8 mouse cellular contexts compared by ENCODE assay signal in the genomic region with DNA sequence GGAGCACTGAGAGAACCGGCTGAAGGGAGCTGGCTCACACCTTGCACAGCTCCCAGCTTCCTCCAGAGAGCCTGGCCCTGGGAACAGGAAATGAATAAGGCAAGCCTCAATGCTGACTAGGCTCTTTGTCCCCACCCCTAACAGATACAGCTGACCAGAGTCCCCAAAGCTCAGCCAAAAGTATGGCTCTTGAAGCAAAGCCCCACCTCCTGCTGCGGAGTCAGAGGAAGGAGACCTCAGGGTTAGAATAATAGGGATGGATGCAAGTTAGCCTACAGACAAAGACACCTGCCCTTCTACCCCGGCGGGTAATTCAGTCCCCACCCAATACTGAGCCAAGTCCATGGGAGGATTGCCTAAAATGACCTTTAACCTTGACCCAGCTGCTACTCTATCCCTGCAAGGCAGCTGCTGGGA. TPM values are rescaled to one million over a fixed set of nuclear protein-coding genes. Genes with fewer than 3 reads are reported as not detected.
A peak's percentile ranks its signal among the peaks of the same experiment; 100 is the strongest.
DNase-seq lines count a peak whose midpoint lies in the region; ATAC-seq and TF ChIP-seq lines count a peak whose summit lies in the region.

No protein-coding gene starts in this region.

- peaks cover 4% of the 10 kb centered on the region; the same call in 1 of the 2 replicates for H3K4me1 ChIP-seq in heart, embryonic 11.5 days (ENCODE audit: control insufficient read depth, insufficient read depth, low read length)
- peaks cover 11 to 47% of the 10 kb centered on the region in 2 experiments; a peak in 3 of 4 replicates for H3K4me1 ChIP-seq in ES-E14 (ENCODE audit: control insufficient read depth in 2 of 2, insufficient read depth in 2 of 2, low read length in 2 of 2, poor library complexity in 1 of 2)
- H3K4me1 ChIP-seq in liver, embryonic 13.5 days (replicated peaks) = peaks cover 50% of the 10 kb centered on the region
- peaks cover 5% of the 10 kb centered on the region; the same call in 1 of the 2 replicates for H3K4me1 ChIP-seq in forebrain, embryonic 12.5 days

- no peak for ATAC-seq in heart, embryonic 11.5 days (replicated peaks; ENCODE audit: insufficient number of reproducible peaks, low FRiP score, low TSS enrichment)
- ATAC-seq in hematopoietic stem cell, adult 5-6 weeks (replicated peaks in 1 of 2; ENCODE audit: insufficient read depth in 1 of 2, low FRiP score in 2 of 2, low TSS enrichment in 1 of 2, low read depth in 1 of 2, poor library complexity in 2 of 2, severe bottlenecking in 2 of 2) = peak; percentile 30 to 48; a peak in 2 of 4 replicates
- ATAC-seq in liver, embryonic 13.5 days (ENCODE audit: low read depth) = peak; percentile 53
- ATAC-seq in forebrain, embryonic 12.5 days (ENCODE audit: low FRiP score) = no peak

- no peak overlapping the region for H3K27ac ChIP-seq in heart, embryonic 11.5 days (ENCODE audit: low read depth, low read length)
- peak overlapping the region; percentile 71; the same call in 1 of the 2 replicates for H3K27ac ChIP-seq in ES-E14 (ENCODE audit: insufficient read depth, low read depth, low read length, poor library complexity, severe bottlenecking)
- peak overlapping the region; percentile 66 for H3K27ac ChIP-seq in liver, embryonic 13.5 days
- no peak overlapping the region for H3K27ac ChIP-seq in forebrain, embryonic 12.5 days

- H3K36me3 ChIP-seq in heart, embryonic 11.5 days (ENCODE audit: control insufficient read depth, insufficient read depth, low read length) = no peaks in the 10 kb centered on the region
- H3K36me3 ChIP-seq in ES-E14 (ENCODE audit: control insufficient read depth, insufficient read depth, low read length, poor library complexity, severe bottlenecking) = peaks cover 43% of the 10 kb centered on the region
- H3K36me3 ChIP-seq in liver, embryonic 13.5 days = no peaks in the 10 kb centered on the region
- H3K36me3 ChIP-seq in forebrain, embryonic 12.5 days (replicated peaks) = no peaks in the 10 kb centered on the region

- in situ Hi-C loops in ES-E14 (cut with MboI; ENCODE audit: low sequenced_read_pairs in 2 of 2, unreplicated experiment in 2 of 2) = loop anchor here in 1 of 2 experiments (25.0 kb wide), 1 partner anchor 104 kb away; the partner anchor contains the start of gene Rem2

- no peak overlapping the region for H3K4me3 ChIP-seq in heart, embryonic 11.5 days (ENCODE audit: low read depth, low read length)
- peak overlapping the region in 1 of 2 experiments; percentile 15; a peak in 2 of 4 replicates for H3K4me3 ChIP-seq in ES-E14 (ENCODE audit: insufficient read depth in 1 of 2, low read depth in 1 of 2, low read length in 2 of 2, poor library complexity in 1 of 2, severe bottlenecking in 1 of 2)
- H3K4me3 ChIP-seq in liver, embryonic 13.5 days (replicated peaks) = no peak overlapping the region
- H3K4me3 ChIP-seq in forebrain, embryonic 12.5 days (replicated peaks) = no peak overlapping the region

- H3K4me2 ChIP-seq in heart, embryonic 11.5 days = no peak overlapping the region
- no peak overlapping the region for H3K4me2 ChIP-seq in liver, embryonic 13.5 days
- H3K4me2 ChIP-seq in forebrain, embryonic 12.5 days = no peak overlapping the region

- no peaks in the 10 kb centered on the region for H3K27me3 ChIP-seq in heart, embryonic 11.5 days (ENCODE audit: control insufficient read depth, insufficient read depth, low read length)
- no peaks in the 10 kb centered on the region for H3K27me3 ChIP-seq in liver, embryonic 13.5 days
- no peaks in the 10 kb centered on the region for H3K27me3 ChIP-seq in forebrain, embryonic 12.5 days

- 57% methylated on average over 4 of the region's 4 CpGs for WGBS in heart, embryonic 11.5 days (ENCODE audit: insufficient replicate concordance)
- 30% methylated on average over 4 of the region's 4 CpGs for WGBS in liver, embryonic 13.5 days (ENCODE audit: insufficient replicate concordance)
- 50% methylated on average over 4 of the region's 4 CpGs for WGBS in forebrain, embryonic 12.5 days

- DNase-seq in heart, adult 18-20 months = peak; percentile 29 to 57
- DNase-seq in ES-E14 (ENCODE audit: low read depth, low spot score) = peak; percentile 71
- no peak for DNase-seq in liver, embryonic 13.5 days
- DNase-seq in layer of hippocampus, adult 8-10 months (ENCODE audit: low spot score in 2 of 2) = no peak
- no peak for DNase-seq in spleen, postnatal 14 days (ENCODE audit: low spot score in 2 of 2)

- no peaks in the 10 kb centered on the region for H3K9me3 ChIP-seq in heart, embryonic 11.5 days (replicated peaks; ENCODE audit: control insufficient read depth, low read length)
- H3K9me3 ChIP-seq in ES-E14 (ENCODE audit: control insufficient read depth, insufficient read depth, low read depth, low read length) = no peaks in the 10 kb centered on the region
- H3K9me3 ChIP-seq in liver, embryonic 13.5 days (replicated peaks) = no peaks in the 10 kb centered on the region
- H3K9me3 ChIP-seq in forebrain, embryonic 12.5 days = no peaks in the 10 kb centered on the region

- no peak overlapping the region for H3K9ac ChIP-seq in heart, embryonic 11.5 days (ENCODE audit: low read depth, low read length)
- peak overlapping the region; percentile 44; the same call in 1 of the 2 replicates for H3K9ac ChIP-seq in ES-E14 (ENCODE audit: insufficient read depth, low read depth, low read length, poor library complexity, severe bottlenecking)
- no peak overlapping the region for H3K9ac ChIP-seq in liver, embryonic 13.5 days
- no peak overlapping the region for H3K9ac ChIP-seq in forebrain, embryonic 12.5 days

TF ChIP-seq in ES-E14, 5 proteins besides CTCF, POLR2A, EP300 and RAD21:
- no peak for TF ChIP-seq ZC3H11A (IDR thresholded peaks at IDR 0.05; ENCODE audit: borderline replicate concordance, low read depth, low read length)
- peak; percentile 87 for TF ChIP-seq MAFK (IDR thresholded peaks at IDR 0.05; ENCODE audit: insufficient read depth, low read depth, low read length)
- no peak for TF ChIP-seq ZNF384 (IDR thresholded peaks at IDR 0.05; ENCODE audit: low read depth, low read length)
- no peak; the same call in 1 of the 2 replicates for TF ChIP-seq CHD2 (IDR thresholded peaks at IDR 0.05; ENCODE audit: low read depth, low read length)

RNA-seq across cellular contexts. Expression of gene Oxa1l, which starts 22.7 kb away (rescaled TPM):
- 10 to 100 TPM; 82.6 to 90.6 TPM for total RNA-seq in heart, adult 18-20 months (2021)
- polyA plus RNA-seq in heart, embryonic 11.5 days (2014; fragmentation: Nextera tagmentation; extraction: Ambion mirVana) = 61.7 and 62.5 TPM in 2 replicates
- 28.7 and 62.5 TPM in 2 replicates for total RNA-seq in ES-E14 (2012; rRNA removed)
- 30.6 and 30.7 TPM in 2 replicates for total RNA-seq in hematopoietic stem cell, adult 5-6 weeks (2017)
- 21.4 and 22.3 TPM in 2 replicates for polyA plus RNA-seq in liver, embryonic 13.5 days (2015; fragmentation: Nextera tagmentation; extraction: Ambion mirVana)
- 10 to 100 TPM; 50.0 to 56.6 (median 53.4) TPM for total RNA-seq in layer of hippocampus, adult 8-10 months (2022)
- polyA plus RNA-seq in forebrain, embryonic 12.5 days (2016; fragmentation: Nextera tagmentation; extraction: Ambion mirVana) = 42.6 and 52.9 TPM in 2 replicates

RNA-seq across cellular contexts. Expression of gene Slc7a7, which starts 34.2 kb away (rescaled TPM):
- 1 to 10 TPM; 4.8 to 6.5 TPM for total RNA-seq in heart, adult 18-20 months (2021)
- 8.0 TPM in 2 replicates for polyA plus RNA-seq in heart, embryonic 11.5 days (2014; fragmentation: Nextera tagmentation; extraction: Ambion mirVana)
- total RNA-seq in ES-E14 (2012; rRNA removed) = 93.1 and 310 TPM in 2 replicates
- total RNA-seq in hematopoietic stem cell, adult 5-6 weeks (2017) = 1.9 and 3.5 TPM in 2 replicates
- 8.6 and 10.3 TPM in 2 replicates for polyA plus RNA-seq in liver, embryonic 13.5 days (2015; fragmentation: Nextera tagmentation; extraction: Ambion mirVana)
- total RNA-seq in layer of hippocampus, adult 8-10 months (2022) = 1 to 10 TPM; 2.0 to 6.5 (median 3.3) TPM
- 4.2 and 5.4 TPM in 2 replicates for polyA plus RNA-seq in forebrain, embryonic 12.5 days (2016; fragmentation: Nextera tagmentation; extraction: Ambion mirVana)

RNA-seq across cellular contexts. Expression of gene Mrpl52, which starts 43.3 kb away (rescaled TPM):
- total RNA-seq in heart, adult 18-20 months (2021) = 100 to 1,000 TPM; 122 to 150 TPM
- polyA plus RNA-seq in heart, embryonic 11.5 days (2014; fragmentation: Nextera tagmentation; extraction: Ambion mirVana) = 242 and 250 TPM in 2 replicates
- total RNA-seq in ES-E14 (2012; rRNA removed) = 137 and 272 TPM in 2 replicates
- 103 and 131 TPM in 2 replicates for total RNA-seq in hematopoietic stem cell, adult 5-6 weeks (2017)
- 244 and 265 TPM in 2 replicates for polyA plus RNA-seq in liver, embryonic 13.5 days (2015; fragmentation: Nextera tagmentation; extraction: Ambion mirVana)
- total RNA-seq in layer of hippocampus, adult 8-10 months (2022) = 100 to 1,000 TPM in 2 of 4 experiments, 10 to 100 TPM in 2; 88.3 to 116 (median 96.6) TPM
- 274 and 307 TPM in 2 replicates for polyA plus RNA-seq in forebrain, embryonic 12.5 days (2016; fragmentation: Nextera tagmentation; extraction: Ambion mirVana)

RNA-seq across cellular contexts. Expression of gene Mmp14, which starts 48.0 kb away (rescaled TPM):
- total RNA-seq in heart, adult 18-20 months (2021) = 10 to 100 TPM; 12.4 to 15.3 TPM
- 84.3 and 90.2 TPM in 2 replicates for polyA plus RNA-seq in heart, embryonic 11.5 days (2014; fragmentation: Nextera tagmentation; extraction: Ambion mirVana)
- 29.8 and 67.3 TPM in 2 replicates for total RNA-seq in ES-E14 (2012; rRNA removed)
- 6.5 and 7.5 TPM in 2 replicates for total RNA-seq in hematopoietic stem cell, adult 5-6 weeks (2017)
- 19.8 and 23.2 TPM in 2 replicates for polyA plus RNA-seq in liver, embryonic 13.5 days (2015; fragmentation: Nextera tagmentation; extraction: Ambion mirVana)
- 10 to 100 TPM; 10.3 to 16.0 (median 13.4) TPM for total RNA-seq in layer of hippocampus, adult 8-10 months (2022)
- 76.0 and 79.2 TPM in 2 replicates for polyA plus RNA-seq in forebrain, embryonic 12.5 days (2016; fragmentation: Nextera tagmentation; extraction: Ambion mirVana)

Comparison
In these comparisons a context has a peak if more than half of its experiments do, and no peak if none do; other contexts are left out.
1. DNase-seq: peak in heart, adult 18-20 months (2 of 2) and ES-E14 (single experiment); none in liver, embryonic 13.5 days (single experiment), layer of hippocampus, adult 8-10 months (0 of 2) and spleen, postnatal 14 days (0 of 2).
2. ATAC-seq: peak in hematopoietic stem cell, adult 5-6 weeks (2 of 2) and liver, embryonic 13.5 days (single experiment); none in heart, embryonic 11.5 days (single experiment) and forebrain, embryonic 12.5 days (single experiment).
3. H3K27ac ChIP-seq: peak in ES-E14 (single experiment) and liver, embryonic 13.5 days (single experiment); none in heart, embryonic 11.5 days (single experiment) and forebrain, embryonic 12.5 days (single experiment).
4. RNA of gene Slc7a7, which starts 34.2 kb away (total RNA-seq): 93.1 to 310 TPM in ES-E14; 4.8 to 6.5 TPM in heart, adult 18-20 months, 2.0 to 6.5 TPM in layer of hippocampus, adult 8-10 months and 1.9 to 3.5 TPM in hematopoietic stem cell, adult 5-6 weeks; every median in the first group is over 10 times any median in the second.